Mouse (Mus musculus) frontal cortex, adult (tissue): ENCODE measurements around the gene Vps26a.
"Not testable (repeated sequence)": the region's sequence is repeated elsewhere in the genome, so short reads cannot be mapped to it uniquely, and the experiment has no call there.

Source experiments
- ATAC-seq: cut with Nextera tagmentation; 2 replicates; pipeline ENCODE4 v1.9.2; 2017; ENCODE audit warnings: mild to moderate bottlenecking, moderate library complexity, mixed read lengths; ENCODE audit not compliant: low TSS enrichment

Vps26a gene

GRCm38 (mm10) chr10:62500916-62501615 lies 14.5 kb upstream of the Vps26a start:
- ATAC-seq: no peak

GRCm38 (mm10) chr10:62500088-62500915 lies 13.7 kb upstream of the Vps26a start:
- ATAC-seq: peak; percentile 81; the same call in 1 of the 2 replicates

GRCm38 (mm10) chr10:62491681-62492080 lies 5.1 kb upstream of the Vps26a start:
- not testable (repeated sequence) for ATAC-seq

GRCm38 (mm10) chr10:62488266-62488665 lies 1.7 kb upstream of the Vps26a start:
- peak; percentile 53 for ATAC-seq

GRCm38 (mm10) chr10:62485878-62486582 lies 575 bp downstream of the Vps26a start:
- ATAC-seq: peak; percentile 35

GRCm38 (mm10) chr10:62481108-62481852 lies 5.3 kb downstream of the Vps26a start:
- ATAC-seq: no peak

- no peak for ATAC-seq
Measured at GRCm38 (mm10) chr10:62476980-62477379, 9.6 kb downstream of the Vps26a start.

- no peak for ATAC-seq
Measured at GRCm38 (mm10) chr10:62474944-62475343, 11.7 kb downstream of the Vps26a start.

- ATAC-seq: no peak
Measured at GRCm38 (mm10) chr10:62471105-62471504, 15.5 kb downstream of the Vps26a start.

GRCm38 (mm10) chr10:62469736-62470135 lies 16.9 kb downstream of the Vps26a start:
- ATAC-seq: no peak

- no peak for ATAC-seq
Measured at GRCm38 (mm10) chr10:62461321-62461720, 25.3 kb downstream of the Vps26a start.

- ATAC-seq: not testable (repeated sequence)
Measured at GRCm38 (mm10) chr10:62452001-62452400, 34.6 kb downstream of the Vps26a start.

GRCm38 (mm10) chr10:62450280-62450640 lies 36.3 kb downstream of the Vps26a start:
- no peak for ATAC-seq

- peak; percentile 87 for ATAC-seq
Measured at GRCm38 (mm10) chr10:62449364-62450279, 37.0 kb downstream of the Vps26a start, which contains the start of the genes 4930507D05Rik and Supv3l1. Gene 4930507D05Rik (plus strand): TSS chr10:62449489. Gene Supv3l1 (minus strand): TSS chr10:62449738.

GRCm38 (mm10) chr10:62430427-62430826 lies 56.2 kb downstream of the Vps26a start:
- no peak for ATAC-seq

GRCm38 (mm10) chr10:62425081-62425871 lies 61.3 kb downstream of the Vps26a start:
- no peak for ATAC-seq

GRCm38 (mm10) chr10:62422255-62422654 lies 64.3 kb downstream of the Vps26a start, which contains the start of gene Hkdc1:
Gene Hkdc1 (minus strand): TSS chr10:62422491.
- ATAC-seq: no peak

GRCm38 (mm10) chr10:62421127-62421526 lies 65.5 kb downstream of the Vps26a start:
- ATAC-seq: no peak

GRCm38 (mm10) chr10:62420399-62420798 lies 66.2 kb downstream of the Vps26a start:
- ATAC-seq: no peak

GRCm38 (mm10) chr10:62419422-62419821 lies 67.2 kb downstream of the Vps26a start:
- ATAC-seq: no peak
